Mouse (Mus musculus) C2C12 (cell line): ENCODE data around the gene Arhgap30.

Source experiments
- CEBPB ChIP-seq: IDR thresholded peaks from one replicate; pipeline ENCODE4 v1.6.1; 2011; ENCODE audit warnings: low read depth, mild to moderate bottlenecking, control low read depth, moderate library complexity
- CTCF ChIP-seq: IDR thresholded peaks from one replicate; pipeline ENCODE4 v1.5.1; 2011; ENCODE audit not compliant: control insufficient read depth, insufficient read depth, insufficient read length
- FOSL1 ChIP-seq: IDR thresholded peaks from one replicate; pipeline ENCODE4 v1.8.0; 2011; ENCODE audit warnings: mild to moderate bottlenecking, low read length; ENCODE audit not compliant: poor library complexity, insufficient read depth, severe bottlenecking
- MAX ChIP-seq: IDR thresholded peaks from one replicate; pipeline ENCODE4 v1.6.1; 2011; ENCODE audit warnings: mild to moderate bottlenecking, control low read depth
- MYOD1 ChIP-seq: IDR thresholded peaks from one replicate; pipeline ENCODE4 v1.6.1; 2011; ENCODE audit warnings: low read depth; ENCODE audit not compliant: control insufficient read depth, insufficient read length
- MYOG ChIP-seq: IDR thresholded peaks from one replicate; pipeline ENCODE4 v1.6.1; 2011; ENCODE audit not compliant: control insufficient read depth, insufficient read length; ENCODE audit errors: extremely low read depth
- USF1 ChIP-seq: IDR thresholded peaks from one replicate; pipeline ENCODE4 v1.6.1; 2011; ENCODE audit warnings: low read depth, mild to moderate bottlenecking, control low read depth, moderate library complexity

- no peak for TF ChIP-seq CTCF
- no peak for TF ChIP-seq CEBPB
- no peak for TF ChIP-seq USF1
- no peak for TF ChIP-seq MAX
- TF ChIP-seq MYOG: no peak
- TF ChIP-seq MYOD1: no peak
- no peak for TF ChIP-seq FOSL1
Observed at GRCm38 (mm10) chr1:171373946-171374345, 14.8 kb upstream of the Arhgap30 start.
